Mouse (Mus musculus) intestine, postnatal 0 days (tissue): ENCODE results near the gene Ptprg. TPM values are rescaled to one million over a fixed set of nuclear protein-coding genes. Genes with fewer than 3 reads are reported as not detected.
A peak's percentile ranks its signal among the peaks of the same experiment; 100 is the strongest.

Experiments
- ATAC-seq: fragments of 200-750 bp; cut with Nextera tagmentation; 2 replicates; pipeline ENCODE4 v1.8.0; 2017; ENCODE audit warnings: mild to moderate bottlenecking, moderate TSS enrichment, moderate library complexity
- H3K27ac ChIP-seq: fragments of 300-500 bp; sonication (generic); 2 replicates; pipeline ENCODE4 v1.5.1; 2014; ENCODE audit warnings: mild to moderate bottlenecking, low read depth, low read length, moderate library complexity
- H3K27me3 ChIP-seq: fragments of 300-500 bp; sonication (generic); replicated peaks from 2 replicates; pipeline ENCODE4 v1.6.1; 2014; ENCODE audit warnings: low read length, mixed read lengths; ENCODE audit not compliant: control insufficient read depth, insufficient read depth
- H3K36me3 ChIP-seq: fragments of 300-500 bp; sonication (generic); 2 replicates; pipeline ENCODE4 v1.6.1; 2014; ENCODE audit warnings: mild to moderate bottlenecking, moderate library complexity; ENCODE audit not compliant: control insufficient read depth, insufficient read depth
- H3K4me1 ChIP-seq: fragments of 300-500 bp; sonication (generic); replicated peaks from 2 replicates; pipeline ENCODE4 v1.6.1; 2014; ENCODE audit warnings: antibody characterized with exemption, low read length, mixed read lengths; ENCODE audit not compliant: control insufficient read depth, insufficient read depth
- H3K4me2 ChIP-seq: fragments of 300-500 bp; sonication (generic); replicated peaks from 2 replicates; pipeline ENCODE4 v1.6.1; 2014; ENCODE audit warnings: low read depth, mild to moderate bottlenecking, moderate library complexity
- H3K4me3 ChIP-seq: fragments of 300-500 bp; sonication (generic); 2 replicates; pipeline ENCODE4 v1.5.1; 2014; ENCODE audit warnings: low read depth, low read length
- H3K9ac ChIP-seq: fragments of 300-500 bp; sonication (generic); 2 replicates; pipeline ENCODE4 v1.6.1; 2014; ENCODE audit warnings: mild to moderate bottlenecking, low read depth, low read length
- H3K9me3 ChIP-seq: fragments of 300-500 bp; sonication (generic); 2 replicates; pipeline ENCODE4 v1.6.1; 2016; ENCODE audit warnings: mixed run types; ENCODE audit not compliant: control insufficient read depth
- CTCF ChIP-seq: sonication (generic); IDR thresholded peaks from 2 replicates; pipeline ENCODE4 v1.5.1; 2016; ENCODE audit warnings: low read depth, mild to moderate bottlenecking, control low read depth, antibody characterized with exemption, moderate library complexity
- WGBS: fragments of 180-500 bp; shearing (Covaris S2); extraction: QIAGEN DNeasy Blood & Tissue Kit; methylation state at CpG from one replicate; pipeline ENCODE4 v1.1.7; 2014; 5-methylcytosine and 5-hydroxymethylcytosine counted together
- polyA plus RNA-seq: library from polyadenylated mRNA; unstranded; fragments of >200 nt; fragmentation: Nextera tagmentation; extraction: Ambion mirVana; gene quantifications from 2 replicates; pipeline ENCODE4 v1.2.1, GENCODE M21; 2015

The Ptprg gene
- polyA plus RNA-seq, 1 experiment from 2014 or later, result 3.7 TPM

- 90% methylated on average over 2 of the region's 2 CpGs for WGBS
- no peak for TF ChIP-seq CTCF
- no peaks in the 10 kb centered on the region for H3K9me3 ChIP-seq
- H3K4me1 ChIP-seq, result 0 out of 2 replicates have a peak, but pooled peaks cover 2% of the 10 kb centered on the region
- H3K9ac ChIP-seq, result no peak overlapping the region
- no peaks in the 10 kb centered on the region for H3K27me3 ChIP-seq
- H3K36me3 ChIP-seq, result no peaks in the 10 kb centered on the region
- ATAC-seq, result no peak
- H3K27ac ChIP-seq, result no peak overlapping the region
- H3K4me3 ChIP-seq, result no peak overlapping the region
- no peak overlapping the region for H3K4me2 ChIP-seq
Measured at GRCm38 (mm10) chr14:11562870-11563269, 9.5 kb downstream of the Ptprg start.

- Histone ChIP-seq H3K27ac (no peak overlapping the region), H3K4me3 (no peak overlapping the region), H3K4me1 (0 out of 2 replicates have a peak, but pooled peaks cover 2% of the 10 kb centered on the region), H3K27me3 (no peaks in the 10 kb centered on the region), H3K9me3 (no peaks in the 10 kb centered on the region), H3K4me2 (no peak overlapping the region), H3K9ac (no peak overlapping the region), H3K36me3 (no peaks in the 10 kb centered on the region)
- TF ChIP-seq CTCF, result no peak
- 57% methylated on average over 5 of the region's 5 CpGs for WGBS
- no peak for ATAC-seq
Measured at GRCm38 (mm10) chr14:11563656-11564055, 10.3 kb downstream of the Ptprg start.

DNA sequence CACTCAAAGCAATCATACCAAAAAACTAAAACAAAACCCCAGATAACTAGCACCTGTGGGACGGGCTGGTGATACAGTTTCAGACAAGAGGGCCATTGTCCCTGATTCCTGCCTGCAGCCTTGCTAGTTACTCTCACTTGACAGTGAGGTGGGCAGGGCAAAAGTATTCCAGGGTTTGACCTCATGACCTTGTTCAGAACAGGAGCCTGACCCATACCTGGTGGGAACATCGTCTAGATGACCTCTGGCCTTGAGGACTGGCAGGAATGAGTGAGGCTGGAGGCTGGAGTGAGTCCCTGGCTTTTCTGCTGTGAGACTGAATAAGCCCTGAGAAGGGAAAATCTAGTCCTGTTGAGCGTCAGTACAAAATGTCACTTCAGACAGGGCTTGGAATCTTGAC, 11.1 kb downstream of the Ptprg start:
- H3K9ac ChIP-seq, result no peak overlapping the region
- WGBS, result 61% methylated on average over 3 of the region's 3 CpGs
- H3K4me1 ChIP-seq, result 0 out of 2 replicates have a peak, but pooled peaks cover 2% of the 10 kb centered on the region
- H3K27ac ChIP-seq, result no peak overlapping the region
- H3K36me3 ChIP-seq, result no peaks in the 10 kb centered on the region
- H3K9me3 ChIP-seq, result no peaks in the 10 kb centered on the region
- no peak for ATAC-seq
- no peak overlapping the region for H3K4me2 ChIP-seq
- H3K4me3 ChIP-seq, result no peak overlapping the region
- no peak for TF ChIP-seq CTCF
- no peaks in the 10 kb centered on the region for H3K27me3 ChIP-seq

GRCm38 (mm10) chr14:11565283-11565682, 12.0 kb downstream of the Ptprg start:
- Histone ChIP-seq H3K27ac (no peak overlapping the region), H3K27me3 (no peaks in the 10 kb centered on the region), H3K4me2 (no peak overlapping the region), H3K4me3 (no peak overlapping the region), H3K9me3 (no peaks in the 10 kb centered on the region), H3K9ac (no peak overlapping the region), H3K4me1 (0 out of 2 replicates have a peak, but pooled peaks cover 2% of the 10 kb centered on the region), H3K36me3 (no peaks in the 10 kb centered on the region)
- 96% methylated on average over 3 of the region's 3 CpGs for WGBS
- peak; percentile 45 for TF ChIP-seq CTCF
- ATAC-seq, result no peak

GRCm38 (mm10) chr14:11569734-11570133, 16.4 kb downstream of the Ptprg start:
- no peaks in the 10 kb centered on the region for H3K27me3 ChIP-seq

GRCm38 (mm10) chr14:11571766-11572394, 18.5 kb downstream of the Ptprg start:
- Histone ChIP-seq H3K36me3 (no peaks in the 10 kb centered on the region), H3K4me1 (no peaks in the 10 kb centered on the region)
- WGBS, result 62% methylated on average over 11 of the region's 11 CpGs

More at GRCm38 (mm10) chr14:11569734-11570133, 16.4 kb downstream of the Ptprg start:
- Histone ChIP-seq H3K36me3 (no peaks in the 10 kb centered on the region), H3K27ac (no peak overlapping the region), H3K4me3 (no peak overlapping the region), H3K4me1 (no peaks in the 10 kb centered on the region), H3K4me2 (no peak overlapping the region), H3K9me3 (no peaks in the 10 kb centered on the region), H3K9ac (no peak overlapping the region)
- ATAC-seq, result peak; percentile 2; the same call in 1 of the 2 replicates
- 38% methylated on average over 2 of the region's 2 CpGs for WGBS
- TF ChIP-seq CTCF, result no peak

DNA sequence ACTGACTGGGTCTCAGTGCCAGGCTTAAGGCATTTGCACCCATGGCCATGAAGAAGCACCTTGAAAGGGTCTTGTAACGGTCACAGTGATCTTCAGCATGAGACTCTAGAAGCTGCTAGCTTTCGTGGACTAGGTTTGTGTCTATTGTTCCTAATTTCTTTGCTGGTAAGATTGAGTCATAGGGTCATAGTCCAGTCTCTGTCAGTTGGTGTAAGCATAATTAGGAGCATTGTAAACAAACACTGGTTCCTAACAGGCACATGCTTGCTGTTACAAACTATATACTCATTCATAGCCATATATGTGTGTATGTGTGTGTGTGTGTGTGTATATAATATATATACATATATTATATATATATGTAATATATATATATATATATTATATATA, 19.1 kb downstream of the Ptprg start:
- ATAC-seq, result peak; percentile 67
- H3K4me2 ChIP-seq, result no peak overlapping the region
- no peaks in the 10 kb centered on the region for H3K36me3 ChIP-seq
- no peak overlapping the region for H3K4me3 ChIP-seq
- no peaks in the 10 kb centered on the region for H3K27me3 ChIP-seq
- no peak overlapping the region for H3K9ac ChIP-seq
- H3K4me1 ChIP-seq, result no peaks in the 10 kb centered on the region
- no peaks in the 10 kb centered on the region for H3K9me3 ChIP-seq
- H3K27ac ChIP-seq, result no peak overlapping the region
- WGBS, result 55% methylated on average over 2 of the region's 2 CpGs
- TF ChIP-seq CTCF, result no peak

More at GRCm38 (mm10) chr14:11571766-11572394, 18.5 kb downstream of the Ptprg start:
- Histone ChIP-seq H3K9ac (no peak overlapping the region), H3K27ac (no peak overlapping the region), H3K4me3 (no peak overlapping the region), H3K9me3 (no peaks in the 10 kb centered on the region), H3K4me2 (no peak overlapping the region), H3K27me3 (no peaks in the 10 kb centered on the region)
- no peak for ATAC-seq
- TF ChIP-seq CTCF, result no peak
